Comparison of ENCODE assay signal across 7 mouse cellular contexts in the genomic region with DNA sequence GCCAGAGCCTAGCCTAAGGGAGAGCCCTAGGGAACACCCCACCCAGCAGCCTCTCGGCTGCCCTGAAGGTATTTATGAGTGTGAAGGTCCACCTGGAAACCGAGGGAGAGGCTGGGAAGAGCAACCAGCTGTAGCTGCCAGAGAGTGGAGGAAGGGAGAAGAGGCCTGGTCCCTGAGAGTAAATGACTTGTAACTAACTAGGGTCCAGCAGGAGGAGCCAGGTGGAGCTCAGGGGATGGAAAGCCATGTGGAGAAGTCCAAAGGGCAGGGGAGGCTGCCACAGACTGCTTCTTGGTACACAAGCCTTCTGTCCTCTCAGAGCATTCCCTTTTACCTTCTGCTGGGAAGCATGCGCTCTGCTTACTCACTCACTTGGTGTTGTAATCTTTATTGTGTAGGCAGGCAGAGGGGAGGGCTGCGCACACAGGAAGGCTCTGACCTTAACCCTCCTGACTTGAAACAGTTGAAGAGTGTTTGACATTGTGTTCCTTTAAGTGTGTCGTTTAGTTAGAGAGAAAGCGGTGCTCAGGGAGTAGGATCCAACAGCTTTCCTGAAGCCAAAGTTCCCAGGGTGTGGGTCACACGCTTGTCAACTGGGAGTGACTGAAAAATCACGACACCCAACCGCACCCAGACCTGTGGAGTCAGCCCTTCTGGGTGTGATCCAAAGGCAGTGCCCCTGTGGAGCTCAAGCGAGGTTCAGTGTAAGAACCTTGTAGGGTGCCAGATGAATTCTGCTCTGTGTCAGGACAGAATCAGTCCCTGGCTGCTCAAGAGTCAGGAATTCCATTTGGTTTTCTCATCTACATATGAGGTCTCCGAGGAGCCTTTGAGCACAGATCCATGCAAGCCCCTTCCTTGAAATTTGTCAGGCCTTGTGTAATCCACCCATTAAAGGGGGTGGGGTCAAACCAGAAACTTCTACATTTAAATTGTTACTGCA. TPM values are rescaled to one million over a fixed set of nuclear protein-coding genes. Genes with fewer than 3 reads are reported as not detected.
DNase-seq lines count a peak whose midpoint lies in the region; ATAC-seq and TF ChIP-seq lines count a peak whose summit lies in the region.

No protein-coding gene starts in this region.

- H3K4me3 ChIP-seq in cerebellum, adult 2 months (replicated peaks; ENCODE audit: insufficient read depth, low read depth, low read length), result no peak overlapping the region

- H3K4me1 ChIP-seq in cerebellum, adult 2 months (ENCODE audit: control insufficient read depth, insufficient read depth, low read length), result peaks cover 4% of the 10 kb centered on the region

- 42% methylated on average over 11 of the region's 11 CpGs for WGBS in cerebellum, adult 2 months

- no peaks in the 10 kb centered on the region for H3K27me3 ChIP-seq in cerebellum, adult 2 months (ENCODE audit: control insufficient read depth, insufficient read depth, low read length)

- no peak overlapping the region for H3K27ac ChIP-seq in cerebellum, adult 2 months (ENCODE audit: insufficient read depth, low read length)

- peak; percentile 82 for ATAC-seq in megakaryocyte, adult 5-6 weeks (ENCODE audit: poor library complexity, severe bottlenecking)

- no peak for TF ChIP-seq POLR2A in cerebellum, adult 2 months (IDR thresholded peaks at IDR 0.05; ENCODE audit: borderline replicate concordance, insufficient read depth, low read length)

- DNase-seq in adrenal gland, adult (ENCODE audit: inconsistent age in 2 of 2, low spot score in 1 of 2), result peak; percentile 35 to 77
- peak; percentile 36 for DNase-seq in fat pad, adult 2 months (ENCODE audit: extremely low read depth, low read depth, low spot score)
- DNase-seq in kidney, postnatal 10 days, result peak; percentile 79
- no peak for DNase-seq in embryo, embryonic 9.5 days (ENCODE audit: extremely low spot score)
- no peak for DNase-seq in cerebellum, adult 2 months
- DNase-seq in cerebellum, adult 18-20 months, result no peak

- TF ChIP-seq CTCF in cerebellum, adult 2 months (IDR thresholded peaks at IDR 0.05; ENCODE audit: borderline replicate concordance, insufficient read depth, low read depth, low read length), result no peak

RNA-seq across cellular contexts. Expression of a gene that starts 14.6 kb away (rescaled TPM):
- 61.0 and 78.1 TPM in 2 replicates for total RNA-seq in megakaryocyte, adult 5-6 weeks (2015)
- 42.9 and 63.5 TPM in 2 replicates for total RNA-seq in megakaryocyte, adult 5-6 weeks (2017)
- 38.1 and 40.1 TPM in 2 replicates for polyA plus RNA-seq in cerebellum, adult 2 months (2012; rRNA removed)

Comparison
In these comparisons a context has a peak if more than half of its experiments do, and no peak if none do; other contexts are left out.
1. DNase-seq: peak in adrenal gland, adult (2 of 2), fat pad, adult 2 months (single experiment) and kidney, postnatal 10 days (single experiment); none in embryo, embryonic 9.5 days (single experiment), cerebellum, adult 2 months (0 of 2) and cerebellum, adult 18-20 months (0 of 2).